Mouse (Mus musculus): ENCODE data around the gene Abhd12. TPM values are rescaled to one million over a fixed set of nuclear protein-coding genes. Genes with fewer than 3 reads are reported as not detected.

Abhd12 gene
- polyA plus RNA-seq, 1 experiment, result not detected

DNA sequence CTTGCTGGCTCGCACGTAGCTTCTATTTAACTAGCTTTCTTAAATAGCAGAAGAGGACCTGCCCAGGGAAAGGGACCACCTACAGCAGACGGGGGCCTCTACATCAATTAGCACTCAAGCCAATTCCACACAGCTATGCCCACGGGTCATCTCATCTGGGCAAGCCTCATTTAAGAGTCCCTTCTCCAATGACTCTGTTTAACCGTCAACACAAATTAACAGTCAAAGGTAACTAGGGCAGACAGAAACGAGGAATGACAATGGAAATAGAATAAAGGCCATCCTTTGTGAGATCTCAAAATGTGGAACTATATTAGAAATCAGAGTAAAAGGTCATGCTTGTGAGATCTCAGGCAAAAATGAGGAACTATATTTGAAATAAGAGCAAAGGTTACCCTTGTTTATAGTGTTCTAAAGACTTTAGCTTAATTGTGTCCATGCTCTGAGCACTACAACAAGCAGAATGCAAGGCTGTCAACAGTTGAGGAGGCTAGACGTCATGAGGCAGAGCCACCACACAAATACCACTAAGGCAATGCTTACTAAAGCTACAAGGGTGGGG is 8.8 kb downstream of the Abhd12 start:
- H3K27ac ChIP-seq (ENCODE audit: insufficient read depth, low read depth, low read length), result no peak overlapping the region
- no peak overlapping the region for H3K4me3 ChIP-seq (ENCODE audit: insufficient read depth, low read depth, low read length)
- WGBS, result 66% methylated on average over 7 of the region's 7 CpGs
- TF ChIP-seq POLR2A (IDR thresholded peaks at IDR 0.05; ENCODE audit: insufficient read depth, low read depth, low read length) (no peak), CTCF (IDR thresholded peaks at IDR 0.05; ENCODE audit: insufficient read depth, low read depth, low read length) (no peak)
- H3K4me1 ChIP-seq (ENCODE audit: control insufficient read depth, insufficient read depth, low read length), result no peaks in the 10 kb centered on the region; the same call in 1 of the 2 replicates

DNA sequence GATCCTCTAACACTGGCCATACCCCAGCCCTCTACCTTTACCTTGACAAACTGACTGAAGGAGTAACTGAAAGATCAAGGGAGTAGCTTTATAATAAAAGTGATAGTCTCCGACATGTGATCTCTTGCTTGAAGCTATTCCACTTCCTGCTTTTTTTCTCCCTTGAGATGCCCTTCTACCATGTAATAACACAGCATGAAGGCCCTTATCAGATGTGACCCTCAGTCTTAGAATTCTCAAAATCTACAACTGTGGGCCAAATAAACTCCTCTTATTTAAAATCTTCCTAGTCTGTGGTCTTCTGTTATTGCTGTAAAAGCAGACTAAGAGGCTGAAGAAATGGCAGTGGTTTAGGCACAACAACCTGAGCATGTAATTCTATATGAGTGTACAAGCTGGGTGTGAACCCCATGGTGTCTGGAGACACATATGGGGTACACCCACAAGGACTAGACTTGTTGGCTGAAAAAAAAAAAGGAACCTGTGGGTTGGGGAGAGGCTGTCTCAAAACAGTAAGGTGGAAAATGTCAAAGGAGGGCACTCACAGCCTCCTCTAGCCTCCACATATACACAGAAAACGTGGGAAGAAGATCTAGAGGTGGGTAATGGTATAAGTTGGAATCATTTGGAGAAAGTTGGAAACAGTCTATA is 9.8 kb downstream of the Abhd12 start:
- no peak overlapping the region for H3K4me3 ChIP-seq (ENCODE audit: insufficient read depth, low read depth, low read length)
- no peak overlapping the region for H3K27ac ChIP-seq (ENCODE audit: insufficient read depth, low read depth, low read length)
- TF ChIP-seq POLR2A (IDR thresholded peaks at IDR 0.05; ENCODE audit: insufficient read depth, low read depth, low read length) (no peak), CTCF (IDR thresholded peaks at IDR 0.05; ENCODE audit: insufficient read depth, low read depth, low read length) (no peak)
- H3K4me1 ChIP-seq (ENCODE audit: control insufficient read depth, insufficient read depth, low read length), result no peaks in the 10 kb centered on the region; the same call in 1 of the 2 replicates
- WGBS, result 82% methylated on average over 2 of the region's 2 CpGs

DNA sequence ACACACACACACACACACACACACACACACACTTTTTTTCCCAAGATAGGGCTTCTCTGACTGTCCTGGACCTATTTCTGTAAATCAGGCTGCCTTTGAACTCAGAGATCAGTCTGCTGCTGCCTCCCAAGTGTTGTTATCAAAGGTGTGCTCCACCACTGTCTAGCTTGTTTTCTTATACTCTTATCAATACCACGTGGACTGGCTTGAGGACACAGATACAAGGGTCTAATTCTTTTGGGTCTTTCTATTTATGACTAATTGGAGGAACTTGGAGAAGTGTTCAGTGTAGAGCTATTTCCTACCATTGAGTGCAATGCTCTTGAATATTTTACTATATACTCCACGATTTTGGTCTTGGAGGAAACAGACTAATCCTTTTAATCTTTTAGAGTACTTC is 17.2 kb downstream of the Abhd12 start:
- WGBS, result 72% methylated on average over 2 of the region's 2 CpGs
- TF ChIP-seq POLR2A (IDR thresholded peaks at IDR 0.05; ENCODE audit: insufficient read depth, low read depth, low read length), result no peak
- TF ChIP-seq CTCF (IDR thresholded peaks at IDR 0.05; ENCODE audit: insufficient read depth, low read depth, low read length), result no peak
- H3K27ac ChIP-seq (ENCODE audit: insufficient read depth, low read depth, low read length), result no peak overlapping the region

DNA sequence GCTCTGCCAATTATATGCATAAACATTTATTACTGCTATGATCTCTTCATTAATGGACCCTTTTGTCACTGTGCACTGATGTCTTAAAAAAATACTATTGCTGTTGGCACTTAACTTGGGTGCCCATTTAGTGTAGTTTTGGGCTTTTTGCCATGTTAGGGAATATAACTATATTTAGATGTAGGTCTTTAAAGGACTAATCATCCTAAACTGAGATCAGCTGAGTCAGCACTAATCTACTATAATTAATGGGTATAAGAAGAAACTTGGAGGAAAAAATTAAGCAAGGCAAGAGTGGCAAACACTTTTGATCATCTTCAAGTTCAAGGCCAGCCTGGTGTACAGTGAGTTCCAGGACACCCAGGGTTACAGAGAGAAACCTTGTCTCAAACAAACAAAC is 18.2 kb downstream of the Abhd12 start:
- Histone ChIP-seq H3K4me3 (ENCODE audit: insufficient read depth, low read depth, low read length) (no peak overlapping the region), H3K27ac (ENCODE audit: insufficient read depth, low read depth, low read length) (no peak overlapping the region), H3K4me1 (ENCODE audit: control insufficient read depth, insufficient read depth, low read length) (peaks cover 9% of the 10 kb centered on the region; the same call in 1 of the 2 replicates)
- TF ChIP-seq CTCF (IDR thresholded peaks at IDR 0.05; ENCODE audit: insufficient read depth, low read depth, low read length), result no peak
- TF ChIP-seq POLR2A (IDR thresholded peaks at IDR 0.05; ENCODE audit: insufficient read depth, low read depth, low read length), result no peak

More for the DNA sequence above, 17.2 kb downstream of the Abhd12 start:
- peaks cover 9% of the 10 kb centered on the region; the same call in 1 of the 2 replicates for H3K4me1 ChIP-seq (ENCODE audit: control insufficient read depth, insufficient read depth, low read length)
- H3K4me3 ChIP-seq (ENCODE audit: insufficient read depth, low read depth, low read length), result no peak overlapping the region

DNA sequence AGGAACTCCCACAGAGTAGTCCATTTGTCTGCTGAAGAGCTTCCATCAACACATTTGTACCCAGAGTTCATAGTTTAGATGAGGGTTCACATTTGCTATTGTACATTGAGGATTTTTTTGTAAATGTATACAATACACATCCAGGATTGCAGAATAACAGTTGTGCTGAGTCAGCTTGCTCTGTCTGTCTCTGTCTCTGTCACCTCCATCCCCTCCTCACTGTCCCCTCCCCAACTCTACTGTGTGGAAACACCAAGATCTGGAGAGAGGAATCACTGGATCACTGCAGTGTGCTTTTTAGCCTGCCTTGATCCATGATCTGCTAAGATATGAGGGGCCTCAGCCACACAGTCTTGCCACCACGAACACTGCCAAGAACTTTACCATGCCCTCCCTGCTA is 18.7 kb downstream of the Abhd12 start:
- WGBS, result 72% methylated on average over 1 of the region's 1 CpGs
- TF ChIP-seq CTCF (IDR thresholded peaks at IDR 0.05; ENCODE audit: insufficient read depth, low read depth, low read length), result no peak
- no peak for TF ChIP-seq POLR2A (IDR thresholded peaks at IDR 0.05; ENCODE audit: insufficient read depth, low read depth, low read length)
- peaks cover 9% of the 10 kb centered on the region; the same call in 1 of the 2 replicates for H3K4me1 ChIP-seq (ENCODE audit: control insufficient read depth, insufficient read depth, low read length)
- no peak overlapping the region for H3K27ac ChIP-seq (ENCODE audit: insufficient read depth, low read depth, low read length)
- no peak overlapping the region for H3K4me3 ChIP-seq (ENCODE audit: insufficient read depth, low read depth, low read length)

DNA sequence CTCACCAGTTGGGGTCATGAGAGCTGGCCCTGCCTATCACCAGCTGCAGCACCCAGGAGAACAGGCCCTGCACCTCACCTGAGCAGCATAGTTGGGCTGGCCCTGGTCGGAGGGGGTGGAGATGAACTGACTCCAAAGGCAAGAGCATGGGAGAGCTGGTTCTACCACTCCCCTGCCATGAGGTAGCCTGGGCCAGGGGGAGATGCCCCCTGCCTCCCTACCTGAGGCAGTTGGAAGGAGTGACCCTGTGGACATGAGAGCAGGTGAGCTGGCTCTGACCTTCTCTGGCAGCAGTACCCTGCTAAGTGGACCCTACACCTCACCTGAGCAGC is 19.8 kb downstream of the Abhd12 start:
- H3K4me3 ChIP-seq (ENCODE audit: insufficient read depth, low read depth, low read length), result no peak overlapping the region
- no peak for TF ChIP-seq POLR2A (IDR thresholded peaks at IDR 0.05; ENCODE audit: insufficient read depth, low read depth, low read length)
- no peak for TF ChIP-seq CTCF (IDR thresholded peaks at IDR 0.05; ENCODE audit: insufficient read depth, low read depth, low read length)
- peaks cover 9% of the 10 kb centered on the region; the same call in 1 of the 2 replicates for H3K4me1 ChIP-seq (ENCODE audit: control insufficient read depth, insufficient read depth, low read length)
- no peak overlapping the region for H3K27ac ChIP-seq (ENCODE audit: insufficient read depth, low read depth, low read length)
- 88% methylated on average over 1 of the region's 1 CpGs for WGBS

DNA sequence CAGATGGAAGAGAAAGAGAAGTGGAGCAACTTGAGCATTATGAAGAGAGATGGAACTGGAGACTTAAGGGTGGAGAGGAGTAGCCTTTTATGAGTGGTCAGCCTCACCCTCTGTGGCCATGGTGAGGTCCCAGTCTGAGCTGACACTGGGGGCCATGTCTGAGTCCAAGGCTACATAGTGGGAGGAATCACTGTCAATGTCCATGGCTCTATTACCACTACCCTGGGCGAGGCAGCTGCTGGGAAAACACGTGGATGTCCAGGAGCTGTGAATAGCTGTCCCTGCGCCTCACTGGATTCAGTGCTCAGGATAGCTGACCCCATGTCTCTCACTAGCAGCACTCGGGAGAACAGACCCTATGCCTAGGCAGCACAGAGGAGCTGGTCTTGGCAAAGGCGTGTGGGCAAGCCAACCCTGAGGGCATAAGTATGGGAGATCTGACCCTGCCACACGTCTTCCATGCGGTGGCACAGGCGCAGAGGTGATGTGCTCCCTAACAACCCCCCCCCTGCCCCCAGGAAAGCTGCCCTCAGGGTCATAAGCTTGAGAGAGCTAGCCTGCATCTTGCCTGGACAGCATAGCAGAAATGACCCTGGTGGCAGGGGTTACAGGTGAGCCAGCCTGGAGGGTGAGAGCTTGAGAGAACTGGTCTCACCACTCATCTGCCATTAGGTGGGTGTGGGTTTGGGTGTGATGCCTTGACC is 20.3 kb downstream of the Abhd12 start:
- Histone ChIP-seq H3K4me3 (ENCODE audit: insufficient read depth, low read depth, low read length) (no peak overlapping the region), H3K4me1 (ENCODE audit: control insufficient read depth, insufficient read depth, low read length) (peaks cover 9% of the 10 kb centered on the region; the same call in 1 of the 2 replicates), H3K27ac (ENCODE audit: insufficient read depth, low read depth, low read length) (no peak overlapping the region)
- TF ChIP-seq CTCF (IDR thresholded peaks at IDR 0.05; ENCODE audit: insufficient read depth, low read depth, low read length) (no peak), POLR2A (IDR thresholded peaks at IDR 0.05; ENCODE audit: insufficient read depth, low read depth, low read length) (no peak)
- 91% methylated on average over 8 of the region's 8 CpGs for WGBS

DNA sequence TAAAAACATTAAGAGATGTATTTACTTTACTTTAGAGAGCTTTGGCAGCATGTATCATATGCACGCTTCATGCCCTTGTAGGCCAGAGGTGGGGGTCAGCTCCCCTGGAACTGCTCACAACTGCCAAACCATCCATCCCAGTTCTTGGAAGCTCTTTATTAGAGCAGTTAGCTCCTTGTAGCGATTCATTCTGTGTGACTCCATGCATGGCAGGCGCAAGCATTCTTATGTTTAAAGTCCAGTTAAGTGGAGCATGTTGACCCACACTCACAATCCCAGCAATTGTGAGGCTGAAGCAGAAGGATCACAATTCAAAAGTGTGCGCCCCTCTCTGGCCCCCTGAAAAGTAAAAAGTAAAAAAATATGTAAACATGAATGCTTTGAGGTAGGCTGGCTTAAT is 27.0 kb downstream of the Abhd12 start:
- TF ChIP-seq CTCF (IDR thresholded peaks at IDR 0.05; ENCODE audit: insufficient read depth, low read depth, low read length) (no peak), POLR2A (IDR thresholded peaks at IDR 0.05; ENCODE audit: insufficient read depth, low read depth, low read length) (no peak)
- Histone ChIP-seq H3K27ac (ENCODE audit: insufficient read depth, low read depth, low read length) (no peak overlapping the region), H3K4me3 (ENCODE audit: insufficient read depth, low read depth, low read length) (no peak overlapping the region), H3K4me1 (ENCODE audit: control insufficient read depth, insufficient read depth, low read length) (peaks cover 3% of the 10 kb centered on the region; the same call in 1 of the 2 replicates)
- WGBS, result 83% methylated on average over 4 of the region's 4 CpGs

DNA sequence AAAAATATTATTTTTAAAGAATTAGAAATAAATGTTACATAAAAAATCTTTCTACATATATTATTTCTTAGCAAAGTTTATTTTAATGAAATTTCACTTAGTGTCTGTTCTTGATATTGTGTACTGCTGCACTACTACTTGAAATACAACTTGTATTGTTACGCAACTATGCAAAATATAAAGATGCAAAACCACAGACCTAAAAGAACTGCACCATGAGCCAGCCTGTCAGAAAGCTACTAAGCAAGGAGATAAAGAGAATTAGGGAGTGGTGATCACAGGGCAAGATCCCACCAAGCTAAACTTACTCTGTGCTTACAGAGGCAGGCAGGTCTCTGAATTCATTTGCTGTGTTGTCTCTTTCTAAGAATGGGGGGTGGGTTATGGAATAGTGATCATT is 29.3 kb downstream of the Abhd12 start:
- Histone ChIP-seq H3K4me1 (ENCODE audit: control insufficient read depth, insufficient read depth, low read length) (peaks cover 3% of the 10 kb centered on the region; the same call in 1 of the 2 replicates), H3K4me3 (ENCODE audit: insufficient read depth, low read depth, low read length) (no peak overlapping the region), H3K27ac (ENCODE audit: insufficient read depth, low read depth, low read length) (no peak overlapping the region)
- TF ChIP-seq POLR2A (IDR thresholded peaks at IDR 0.05; ENCODE audit: insufficient read depth, low read depth, low read length) (no peak), CTCF (IDR thresholded peaks at IDR 0.05; ENCODE audit: insufficient read depth, low read depth, low read length) (no peak)
- 98% methylated on average over 1 of the region's 1 CpGs for WGBS
